Mouse (Mus musculus): ENCODE measurements around the gene Nrxn1.

Gene Nrxn1

DNA sequence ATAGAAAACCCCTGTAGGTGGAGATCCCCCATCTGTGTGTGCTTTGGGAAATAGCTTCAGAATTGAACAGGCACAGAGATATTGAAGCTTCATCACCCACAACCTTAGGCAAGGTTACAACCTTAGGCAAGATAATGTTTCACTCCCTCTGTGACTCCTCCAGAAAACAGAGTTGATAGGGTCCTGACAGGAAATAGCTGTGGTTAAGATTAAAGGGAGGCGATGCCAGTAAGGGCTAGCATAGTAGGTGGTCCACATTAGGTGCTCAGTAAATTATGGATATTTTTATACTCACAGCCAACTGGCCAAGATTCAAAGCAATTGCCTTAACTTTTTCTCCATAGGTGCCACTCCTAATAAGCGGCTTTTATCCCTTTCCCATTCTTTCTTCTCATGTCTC lies 284.6 kb downstream of the Nrxn1 start:
- no peak for DNase-seq

- no peak for DNase-seq
These were observed 285.7 kb downstream of the Nrxn1 start for GRCm38 (mm10) chr17:90807199-90807598.

DNA sequence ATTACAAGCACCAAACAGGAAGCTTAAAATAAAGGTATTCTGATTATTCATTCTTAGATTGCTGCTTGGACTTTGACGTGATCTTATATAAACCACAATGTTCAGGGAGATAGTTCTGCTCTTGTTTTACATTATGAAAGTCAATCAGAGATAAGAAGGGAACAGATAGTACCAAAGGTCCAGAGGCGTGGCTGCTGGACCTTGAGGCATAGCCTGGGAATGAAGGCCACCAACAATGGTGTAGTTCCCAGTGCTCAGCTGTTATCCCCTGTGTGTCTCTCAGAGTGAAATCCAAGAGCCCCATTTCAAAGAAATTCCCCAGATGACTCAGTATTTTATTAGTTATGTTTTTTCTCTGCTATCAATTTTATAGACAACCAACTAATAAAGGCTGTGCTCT lies 294.2 kb downstream of the Nrxn1 start:
- DNase-seq = no peak

DNA sequence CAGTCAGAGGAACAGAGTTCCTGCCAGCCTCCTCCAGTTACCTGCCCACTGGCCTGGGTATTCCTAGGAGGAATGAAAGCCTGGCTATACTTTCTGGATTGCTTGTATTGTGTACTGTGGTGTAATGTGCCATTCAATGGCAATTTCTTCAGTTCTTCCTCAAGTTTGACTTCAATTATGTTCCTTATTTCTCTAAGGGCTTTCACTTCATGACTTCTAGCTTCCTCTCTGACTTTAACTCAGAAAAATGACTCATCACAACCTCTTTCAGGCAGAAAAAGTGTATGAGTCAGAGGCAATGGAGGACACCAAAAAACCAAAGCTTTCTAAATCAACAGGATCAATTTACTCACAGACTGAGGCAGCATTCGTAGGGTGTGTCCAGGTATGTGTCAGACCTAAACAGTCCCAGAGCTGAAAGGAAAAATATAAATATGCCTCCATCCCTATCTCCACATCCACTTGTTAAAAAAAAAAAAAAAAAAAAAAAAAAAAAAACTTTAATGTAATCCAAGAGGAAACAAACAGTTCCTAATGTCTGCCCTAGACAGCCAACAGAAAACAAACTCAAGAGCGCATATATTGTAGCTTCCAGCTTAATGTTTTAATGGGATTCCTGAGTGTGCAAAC lies 295.1 kb downstream of the Nrxn1 start:
- no peak for DNase-seq

DNA sequence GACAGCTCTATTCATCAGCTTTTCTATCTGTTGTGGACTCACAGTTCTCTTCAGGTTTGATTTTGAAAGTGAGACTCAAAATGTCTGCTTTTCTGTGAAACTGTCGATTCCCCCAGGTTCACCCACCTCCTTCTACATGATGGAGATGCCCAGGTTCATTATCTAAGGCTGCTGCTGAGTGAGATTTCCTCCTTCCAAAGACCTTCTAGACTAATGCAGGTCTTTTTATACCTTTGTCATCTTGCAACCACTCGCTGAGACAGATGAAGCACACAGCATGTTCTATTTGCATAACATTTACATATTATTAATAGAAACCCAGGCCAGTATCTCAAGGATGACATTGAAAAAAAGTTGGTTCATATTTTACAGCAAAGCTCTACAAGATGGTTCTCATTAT lies 295.9 kb downstream of the Nrxn1 start:
- no peak for DNase-seq

- no peak for DNase-seq
These were observed 304.3 kb downstream of the Nrxn1 start for GRCm38 (mm10) chr17:90788491-90789127.

- DNase-seq = no peak
These were observed 304.8 kb downstream of the Nrxn1 start for GRCm38 (mm10) chr17:90788040-90788439.

DNA sequence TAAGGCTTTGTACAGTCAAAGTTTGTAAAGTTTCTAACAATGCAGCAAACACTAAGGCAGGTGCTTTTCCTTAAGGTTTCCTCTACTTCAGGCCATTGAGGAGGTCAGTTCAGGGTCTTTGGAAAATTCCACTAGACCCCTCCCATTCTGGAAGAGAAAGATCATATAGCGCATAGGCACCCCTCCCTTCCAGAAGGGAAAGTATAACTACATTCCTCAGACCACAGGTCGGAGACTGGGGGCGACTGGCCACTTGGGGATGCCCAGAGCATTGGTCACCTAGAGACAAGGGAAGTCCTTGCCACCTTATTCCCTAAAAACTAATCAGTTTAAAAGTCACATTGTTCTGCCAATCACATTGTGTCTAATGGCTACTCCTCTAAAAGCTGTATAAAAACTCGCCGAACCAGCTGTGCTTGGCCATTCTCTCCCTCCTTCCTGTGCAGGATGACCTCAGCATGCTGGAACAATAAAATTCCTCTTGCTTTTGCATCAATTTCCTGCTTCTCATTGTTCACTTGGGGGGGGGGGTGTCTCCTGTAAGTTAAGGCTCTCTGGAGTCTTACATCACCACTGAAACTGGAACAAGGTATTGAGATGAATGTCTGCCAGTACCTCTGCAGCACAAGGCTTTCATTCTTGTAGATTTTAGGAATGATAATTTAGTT lies 305.6 kb downstream of the Nrxn1 start:
- DNase-seq = no peak

GRCm38 (mm10) chr17:90780481-90780880 lies 312.4 kb downstream of the Nrxn1 start:
- no peak for DNase-seq

DNA sequence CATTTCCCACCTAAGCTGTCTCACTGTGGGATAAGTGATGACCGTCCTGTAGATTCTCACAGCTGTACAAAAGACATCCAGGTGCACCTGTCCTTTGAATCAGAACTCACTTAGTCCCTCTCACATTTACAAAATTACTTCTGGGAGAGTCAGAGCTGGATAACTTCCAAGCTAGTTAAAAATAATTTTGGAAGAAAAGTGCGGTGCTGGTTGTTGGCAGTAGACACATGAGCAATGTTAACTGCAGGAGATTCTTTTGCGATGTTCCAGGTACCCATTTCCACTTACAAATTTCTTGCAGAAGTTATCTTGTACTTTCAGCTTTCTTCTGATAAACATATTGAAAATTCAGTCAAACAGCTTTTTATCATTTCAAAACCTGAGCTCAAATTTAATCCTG lies 317.5 kb downstream of the Nrxn1 start:
- no peak for DNase-seq

GRCm38 (mm10) chr17:90773233-90773632 lies 319.6 kb downstream of the Nrxn1 start:
- no peak for DNase-seq

GRCm38 (mm10) chr17:90768216-90768615 lies 324.7 kb downstream of the Nrxn1 start:
- no peak for DNase-seq

- no peak for DNase-seq
These were observed 365.7 kb downstream of the Nrxn1 start for GRCm38 (mm10) chr17:90727124-90727523.

- DNase-seq = no peak
These were observed 388.1 kb downstream of the Nrxn1 start for GRCm38 (mm10) chr17:90704773-90705172.

DNA sequence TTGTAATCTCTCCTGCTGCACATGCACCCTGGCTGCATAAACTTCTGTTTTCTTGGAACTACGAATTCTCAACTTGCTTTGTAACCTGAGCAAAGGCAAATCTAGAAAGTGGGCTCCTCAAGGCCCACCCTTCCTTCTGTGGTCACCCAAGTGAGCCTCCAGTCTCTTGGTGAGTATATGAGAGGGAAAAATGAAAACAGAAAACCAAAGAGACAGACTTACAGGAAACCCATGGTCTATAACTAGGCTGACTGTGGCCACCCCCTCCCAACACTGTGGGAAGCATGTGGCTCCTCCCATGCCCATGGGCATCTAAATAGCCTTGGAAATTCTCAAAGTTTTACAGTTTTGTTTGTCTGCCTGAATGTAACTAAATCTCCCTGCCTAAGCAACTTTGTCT lies 390.2 kb downstream of the Nrxn1 start:
- DNase-seq = no peak

- no peak for DNase-seq
These were observed 396.6 kb downstream of the Nrxn1 start for GRCm38 (mm10) chr17:90696071-90696800.

- no peak for DNase-seq
These were observed 397.7 kb downstream of the Nrxn1 start for GRCm38 (mm10) chr17:90695086-90695584.

GRCm38 (mm10) chr17:90684172-90684571 lies 408.7 kb downstream of the Nrxn1 start:
- DNase-seq = no peak

DNA sequence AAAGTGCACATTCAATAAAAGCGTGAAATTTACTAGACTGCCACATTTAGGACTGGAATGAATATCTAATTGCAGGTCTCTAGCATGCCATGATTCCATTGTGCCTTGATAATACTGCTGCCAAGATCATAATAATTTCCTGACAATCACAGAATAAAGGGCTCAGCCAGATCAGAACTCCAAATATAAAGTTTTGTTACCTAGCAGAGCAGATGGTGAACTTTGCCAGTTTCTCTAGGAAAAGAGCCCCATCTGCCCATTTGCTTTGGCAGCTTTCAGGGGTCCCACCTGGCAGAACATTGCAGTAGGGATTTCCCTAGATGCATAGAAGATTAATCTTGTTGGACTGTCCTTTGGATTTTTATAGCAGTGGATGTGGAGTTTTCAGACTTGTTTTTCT lies 411.9 kb downstream of the Nrxn1 start:
- no peak for DNase-seq

GRCm38 (mm10) chr17:90676676-90677075 lies 416.2 kb downstream of the Nrxn1 start:
- no peak for DNase-seq

DNA sequence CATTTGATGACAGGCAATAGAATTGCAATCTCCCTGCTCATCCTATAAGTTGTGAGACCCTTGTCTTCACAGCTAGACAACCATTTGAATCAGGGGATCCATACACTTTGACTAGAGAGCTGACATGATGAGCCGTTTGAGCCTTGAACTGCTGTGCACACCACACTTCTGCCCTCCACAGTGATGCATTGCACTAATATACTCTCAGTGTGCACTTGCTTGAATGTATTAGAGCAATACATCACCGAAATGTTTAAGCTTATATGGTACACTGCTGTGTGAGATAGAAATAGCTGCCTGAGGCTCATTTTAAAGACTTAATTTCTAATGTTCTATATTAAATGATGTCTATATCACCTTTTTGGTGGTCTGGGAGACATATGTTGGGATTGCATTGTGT lies 430.6 kb downstream of the Nrxn1 start:
- no peak for DNase-seq

DNA sequence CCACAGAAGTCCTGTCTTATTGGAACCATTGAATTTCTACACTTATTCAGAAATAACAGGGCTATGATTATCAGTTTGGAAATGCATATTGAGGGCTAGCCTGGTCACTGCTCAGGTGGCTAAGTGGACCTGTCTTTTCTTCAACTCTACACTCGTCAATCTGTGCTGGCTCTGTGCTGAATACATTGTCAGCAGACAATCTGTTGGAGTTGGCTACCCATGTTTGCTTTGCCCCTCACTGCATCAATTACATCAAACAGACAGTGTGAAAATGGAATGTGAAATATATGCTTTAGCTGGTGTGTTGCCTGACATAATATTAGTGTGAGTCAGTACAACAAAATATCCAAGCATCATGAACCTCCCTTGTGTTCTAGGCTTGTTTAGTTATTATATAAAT lies 438.4 kb downstream of the Nrxn1 start:
- no peak for DNase-seq

GRCm38 (mm10) chr17:90653347-90653746 lies 439.5 kb downstream of the Nrxn1 start:
- DNase-seq = no peak

DNA sequence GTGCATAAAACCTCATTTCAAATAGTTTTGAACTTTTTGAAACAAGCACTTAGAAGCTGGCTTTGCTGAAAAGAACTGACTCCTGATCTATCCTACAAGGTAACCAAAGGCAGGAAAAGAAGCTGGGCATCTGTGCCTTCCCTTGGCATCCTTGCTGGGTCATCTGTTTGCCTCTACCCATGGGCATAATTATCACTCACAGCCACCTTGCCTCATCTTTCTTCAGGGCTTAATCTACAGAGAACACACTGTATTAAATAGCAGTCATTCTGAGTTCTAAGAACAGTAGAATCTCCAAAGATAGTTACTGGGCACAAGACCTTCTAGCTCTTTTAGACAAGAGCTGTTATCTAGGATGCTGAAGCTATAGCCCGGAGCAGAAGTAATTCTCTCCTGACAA lies 442.6 kb downstream of the Nrxn1 start:
- no peak for DNase-seq
